Mouse (Mus musculus): ENCODE results near the gene 2510002D24Rik. TPM values are rescaled to one million over a fixed set of nuclear protein-coding genes. Genes with fewer than 3 reads are reported as not detected.

Gene 2510002D24Rik
- polyA plus RNA-seq (2014; fragmentation: Illumina TruSeq; extraction: RNeasy Lipid Tissue Mini Kit (QIAGEN cat#74804)): 2.1 TPM

DNA sequence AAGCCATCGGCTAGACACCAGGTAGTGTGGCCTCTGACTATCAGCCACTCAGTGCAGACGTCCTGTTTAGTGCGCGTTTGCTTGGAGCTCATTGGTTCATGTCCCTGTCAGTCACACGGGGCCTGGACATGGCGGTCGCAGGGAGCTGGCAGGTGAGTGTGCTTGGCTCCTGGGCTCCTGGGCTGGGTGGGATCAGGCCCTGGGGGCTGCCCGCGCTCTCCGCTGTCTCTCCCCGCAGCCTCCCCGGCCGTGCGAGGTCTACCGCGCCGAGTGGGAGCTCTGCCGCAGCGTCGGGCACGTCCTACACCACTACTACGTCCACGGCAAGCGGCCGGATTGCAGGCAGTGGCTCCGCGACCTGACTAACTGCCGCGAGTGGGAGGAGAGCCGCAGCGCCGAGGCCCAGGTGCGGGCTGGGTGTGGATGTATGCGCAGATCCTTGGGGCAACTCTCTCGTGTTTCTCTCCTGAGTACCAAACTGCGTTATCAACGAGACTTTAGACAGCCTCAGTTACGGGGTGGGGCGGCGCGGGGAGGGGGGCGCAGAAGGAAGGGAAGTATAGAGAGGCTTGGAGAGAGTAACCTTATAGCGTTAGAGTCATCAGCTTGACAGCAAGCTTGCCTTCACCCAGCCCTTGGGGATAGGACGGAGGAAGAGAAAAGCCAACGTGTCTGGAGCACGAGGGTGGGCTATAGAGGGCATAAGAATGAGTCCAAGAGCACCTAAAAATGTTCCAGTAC, at the start of gene 2510002D24Rik, which contains the start of gene Gm28539:
Gene 2510002D24Rik (plus strand): TSS at position 111 of the 741 bp plus-strand sequence.
Gene Gm28539 (plus strand): TSS at position 117 of the 741 bp plus-strand sequence.

DNA sequence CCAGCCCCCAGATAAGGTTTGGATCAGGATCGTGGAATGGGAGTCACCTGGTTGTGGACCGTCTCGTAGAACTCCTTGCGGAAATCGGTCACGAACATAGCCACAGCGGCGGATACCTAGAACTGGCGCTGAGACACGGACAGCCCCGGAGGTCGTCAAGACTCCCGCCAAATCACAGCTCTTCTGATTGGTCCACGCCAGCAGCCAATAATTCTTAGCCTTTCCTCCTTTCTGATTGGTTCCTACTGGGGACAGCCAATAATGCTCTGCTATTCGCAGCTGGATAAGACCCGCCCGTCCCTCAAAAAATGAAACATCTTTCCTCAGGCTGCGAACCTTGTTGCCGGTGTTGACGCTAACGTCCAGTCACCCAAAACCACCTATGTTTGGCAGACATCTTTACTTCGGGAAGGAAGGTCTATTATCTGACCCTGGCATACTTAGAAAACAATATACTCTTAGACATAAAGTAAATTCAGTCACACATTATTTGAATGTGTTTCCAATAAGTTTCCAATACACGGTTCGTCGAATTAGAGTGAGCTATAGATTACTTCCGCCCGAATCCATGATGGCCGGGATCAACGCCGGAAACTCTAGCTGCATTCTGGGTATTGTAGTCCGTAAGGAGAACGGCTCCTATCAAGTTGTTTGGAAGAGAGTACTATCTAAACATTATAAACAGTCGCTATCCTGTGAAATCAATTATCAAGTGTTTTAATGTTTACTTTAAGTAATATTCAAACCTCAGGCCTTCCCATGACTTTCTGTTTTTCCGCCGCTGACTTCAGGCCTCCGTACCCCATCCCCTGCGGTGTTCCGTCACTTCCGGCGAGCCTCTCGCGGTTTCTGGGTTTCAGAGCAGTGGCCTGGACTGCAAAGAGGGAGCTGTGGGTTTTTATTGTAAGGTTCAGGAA, 24.7 kb upstream of the 2510002D24Rik start, which contains the start of the genes Ufd1 and Cdc45:
Gene Ufd1 (plus strand): TSS at position 312 of the 917 bp plus-strand sequence.
Gene Cdc45 (minus strand): TSS at position 520 of the 917 bp plus-strand sequence.

DNA sequence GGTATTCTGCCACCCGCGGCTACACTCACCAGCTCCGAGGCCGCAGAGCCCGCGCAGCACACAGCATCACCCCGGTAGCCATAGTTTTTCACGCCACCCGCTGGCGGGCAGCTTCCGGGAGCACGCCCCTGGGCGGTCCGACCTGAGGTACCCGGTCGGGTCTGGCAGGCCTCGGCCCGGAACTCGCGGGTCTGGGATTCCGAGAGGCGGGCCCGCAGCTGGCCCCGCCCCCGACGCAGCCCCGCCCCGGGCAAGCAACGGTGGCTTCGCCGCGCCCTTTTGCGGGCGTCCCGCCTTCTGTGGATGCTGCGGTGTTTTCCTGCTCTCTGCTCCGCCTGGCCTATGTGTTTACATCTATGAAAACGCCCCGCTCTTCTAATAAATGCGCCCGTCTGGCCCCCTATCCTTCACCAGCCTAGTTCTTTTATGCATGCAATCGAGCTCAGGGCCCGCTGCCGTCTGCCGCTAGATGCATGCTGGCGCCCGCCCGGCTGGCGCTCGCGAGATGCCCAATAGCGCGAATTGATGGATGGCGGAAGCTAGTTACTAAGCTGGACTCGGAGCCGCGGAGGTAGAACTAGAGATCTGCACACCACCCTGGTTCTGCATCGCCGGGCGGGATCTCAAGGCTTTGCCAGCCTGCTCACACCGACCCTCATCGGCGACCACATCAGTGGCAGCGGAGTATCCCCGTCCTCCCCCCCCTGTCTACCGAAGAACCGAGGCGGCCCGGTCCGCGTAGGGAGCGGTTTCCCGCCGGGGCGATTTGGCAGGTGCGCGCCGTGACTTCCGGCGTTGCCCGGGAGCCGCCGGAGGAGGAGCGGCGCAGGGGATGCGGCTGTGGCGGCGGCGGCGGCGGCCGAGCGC, 40.3 kb downstream of the 2510002D24Rik start, which contains the start of the genes Mrpl40 and Hira:
Gene Mrpl40 (minus strand): TSS at position 421 of the 867 bp plus-strand sequence.
Gene Hira (plus strand): TSS at position 596 of the 867 bp plus-strand sequence.

Other genes starting within 250 kb of the 2510002D24Rik start
- 0.46 TPM for gene Tbx1, start 245.9 kb upstream of the 2510002D24Rik start, polyA plus RNA-seq (2014; fragmentation: Illumina TruSeq; extraction: RNeasy Lipid Tissue Mini Kit (QIAGEN cat#74804))
- not detected for gene Gp1bb, start 214.2 kb upstream of the 2510002D24Rik start, polyA plus RNA-seq (2014; fragmentation: Illumina TruSeq; extraction: RNeasy Lipid Tissue Mini Kit (QIAGEN cat#74804))
- 0.83 TPM for gene Gm49601, start 210.2 kb upstream of the 2510002D24Rik start, polyA plus RNA-seq (2014; fragmentation: Illumina TruSeq; extraction: RNeasy Lipid Tissue Mini Kit (QIAGEN cat#74804))
- gene Sept5, start 206.6 kb upstream of the 2510002D24Rik start, polyA plus RNA-seq (2014; fragmentation: Illumina TruSeq; extraction: RNeasy Lipid Tissue Mini Kit (QIAGEN cat#74804)): not detected
- gene Cldn5, start 59.7 kb upstream of the 2510002D24Rik start, polyA plus RNA-seq (2014; fragmentation: Illumina TruSeq; extraction: RNeasy Lipid Tissue Mini Kit (QIAGEN cat#74804)): not detected
- 67.2 TPM for gene Ufd1, start 24.8 kb upstream of the 2510002D24Rik start, polyA plus RNA-seq (2014; fragmentation: Illumina TruSeq; extraction: RNeasy Lipid Tissue Mini Kit (QIAGEN cat#74804))
- gene Cdc45, start 24.6 kb upstream of the 2510002D24Rik start, polyA plus RNA-seq (2014; fragmentation: Illumina TruSeq; extraction: RNeasy Lipid Tissue Mini Kit (QIAGEN cat#74804)): 4.6 TPM
- gene Gm28539, start within 50 bp of the 2510002D24Rik start, polyA plus RNA-seq (2014; fragmentation: Illumina TruSeq; extraction: RNeasy Lipid Tissue Mini Kit (QIAGEN cat#74804)): not detected
- gene Mrpl40, start 40.3 kb downstream of the 2510002D24Rik start, polyA plus RNA-seq (2014; fragmentation: Illumina TruSeq; extraction: RNeasy Lipid Tissue Mini Kit (QIAGEN cat#74804)): 58.9 TPM
- gene Hira, start 40.5 kb downstream of the 2510002D24Rik start, polyA plus RNA-seq (2014; fragmentation: Illumina TruSeq; extraction: RNeasy Lipid Tissue Mini Kit (QIAGEN cat#74804)): 25.1 TPM